Mouse (Mus musculus) lung, postnatal 0 days (tissue): ENCODE data around the gene Serpina9.
"Not testable (repeated sequence)": the region's sequence is repeated elsewhere in the genome, so short reads cannot be mapped to it uniquely, and the experiment has no call there.

ENCODE experiments used
- CTCF ChIP-seq: IDR thresholded peaks from 2 replicates; pipeline ENCODE4 v1.5.1; 2016; ENCODE audit warnings: antibody characterized with exemption, mild to moderate bottlenecking
- EP300 ChIP-seq: IDR thresholded peaks from 2 replicates; pipeline ENCODE4 v1.6.1; 2016; ENCODE audit warnings: antibody characterized with exemption, mild to moderate bottlenecking, control low read depth

DNA sequence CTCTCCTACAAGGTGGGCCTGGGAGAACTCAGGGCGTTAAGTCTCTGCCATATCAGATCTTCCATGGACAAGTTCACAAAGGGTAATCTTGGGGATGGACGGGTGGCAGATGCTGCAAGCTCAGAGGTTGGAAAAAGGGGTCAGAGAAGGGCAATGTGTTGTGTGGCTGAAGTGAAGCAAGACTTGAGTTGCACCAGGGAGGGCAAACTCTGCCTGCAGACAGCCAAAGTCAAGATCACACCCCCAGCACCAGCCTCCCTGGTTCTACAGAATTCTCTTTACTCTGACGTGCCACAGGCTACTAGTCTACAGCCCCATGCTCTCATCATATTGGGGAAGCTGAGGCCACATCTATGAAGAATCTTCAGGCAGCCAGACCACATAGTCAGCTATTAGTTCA, 60.6 kb downstream of the Serpina9 start:
- TF ChIP-seq EP300, CTCF: not testable (repeated sequence)
